Mouse (Mus musculus) heart, postnatal 0 days (tissue): ENCODE measurements around the gene Ogdh.

Source experiments
- CTCF ChIP-seq: IDR thresholded peaks from 2 replicates; pipeline ENCODE4 v1.5.1; 2016; ENCODE audit warnings: antibody characterized with exemption, control low read depth, low read depth
- EP300 ChIP-seq: IDR thresholded peaks from 2 replicates; pipeline ENCODE4 v1.6.1; 2016; ENCODE audit warnings: antibody characterized with exemption, low read depth

GRCm38 (mm10) chr11:6348681-6349200 is 57.3 kb downstream of the Ogdh start:
- TF ChIP-seq CTCF: no peak
- TF ChIP-seq EP300: no peak
